Mouse (Mus musculus) forebrain, postnatal 0 days (tissue): Measurements from ENCODE around the gene Adm. TPM values are rescaled to one million over a fixed set of nuclear protein-coding genes. Genes with fewer than 3 reads are reported as not detected.

Experiments used
- ATAC-seq: fragments of 200-750 bp; cut with Nextera tagmentation; 2 replicates; pipeline ENCODE4 v1.8.0; 2017; ENCODE audit warnings: mild to moderate bottlenecking, moderate library complexity
- DNase-seq: peaks from one replicate; pipeline ENCODE4 v3.0.0-alpha.2; 2015
- H3K27ac ChIP-seq: fragments of 300-500 bp; sonication (generic); 2 replicates; pipeline ENCODE4 v1.5.1; 2014; ENCODE audit warnings: low read depth, mild to moderate bottlenecking, antibody characterized with exemption, low read length, moderate library complexity, mixed read lengths
- H3K27me3 ChIP-seq: fragments of 300-500 bp; sonication (generic); 2 replicates; pipeline ENCODE4 v1.6.1; 2014; ENCODE audit warnings: mild to moderate bottlenecking, low read length, mixed read lengths; ENCODE audit not compliant: insufficient read depth
- H3K36me3 ChIP-seq: fragments of 300-500 bp; sonication (generic); 2 replicates; pipeline ENCODE4 v1.6.1; 2014; ENCODE audit warnings: mild to moderate bottlenecking, moderate library complexity; ENCODE audit not compliant: insufficient read depth
- H3K4me1 ChIP-seq: fragments of 300-500 bp; sonication (generic); 2 replicates; pipeline ENCODE4 v1.6.1; 2014; ENCODE audit warnings: antibody characterized with exemption; ENCODE audit not compliant: insufficient read depth
- H3K4me2 ChIP-seq: fragments of 300-500 bp; sonication (generic); 2 replicates; pipeline ENCODE4 v1.6.1; 2014; ENCODE audit warnings: low read depth, mild to moderate bottlenecking, moderate library complexity
- H3K4me3 ChIP-seq: fragments of 300-500 bp; sonication (generic); 2 replicates; pipeline ENCODE4 v1.5.1; 2014; ENCODE audit warnings: low read depth, low read length, mixed read lengths
- H3K9ac ChIP-seq: fragments of 300-500 bp; sonication (generic); 2 replicates; pipeline ENCODE4 v1.6.1; 2014; ENCODE audit warnings: mild to moderate bottlenecking
- H3K9me3 ChIP-seq: fragments of 300-500 bp; sonication (generic); 2 replicates; pipeline ENCODE4 v1.6.1; 2016; ENCODE audit warnings: low read length
- CTCF ChIP-seq: sonication (generic); IDR thresholded peaks from 2 replicates; pipeline ENCODE4 v1.5.1; 2016; ENCODE audit warnings: antibody characterized with exemption, control low read depth, low read depth
- WGBS: fragments of 180-500 bp; shearing (Covaris S2); extraction: QIAGEN DNeasy Blood & Tissue Kit; methylation state at CpG from one replicate; pipeline ENCODE4 v1.1.7; 2014; 5-methylcytosine and 5-hydroxymethylcytosine counted together
- polyA plus RNA-seq: library from polyadenylated mRNA; unstranded; fragments of >200 nt; fragmentation: Nextera tagmentation; extraction: Ambion mirVana; gene quantifications from 2 replicates; pipeline ENCODE4 v1.2.1, GENCODE M21; 2015
- total RNA-seq: library from RNA; depleted of rRNA; stranded (reverse); fragments of >200 nt; gene quantifications from 2 replicates; pipeline ENCODE4 v1.2.3, GENCODE M21; 2014

Gene Adm
- total and polyA plus RNA-seq, 2 experiments from 2014 or later, result 2.0 to 2.1 TPM

DNA sequence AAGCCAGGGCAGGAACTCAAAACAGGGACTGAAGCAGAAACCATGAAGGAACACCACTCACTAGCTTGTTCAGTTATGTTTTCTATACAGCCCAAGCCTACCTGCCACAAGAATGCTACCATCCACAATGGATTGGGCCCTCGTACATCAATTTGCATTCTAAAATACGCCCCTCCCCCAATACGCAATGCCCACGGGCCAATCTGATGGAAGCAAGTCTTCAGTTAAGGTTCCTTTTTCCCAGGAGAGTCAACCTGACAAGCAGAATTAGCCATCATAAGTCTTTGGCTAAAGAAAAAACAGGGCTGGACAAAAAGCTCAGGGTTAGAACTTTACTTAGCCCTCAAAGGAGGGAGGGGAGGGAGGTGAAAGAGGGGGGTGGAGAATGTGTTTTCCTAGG is 22.0 kb upstream of the Adm start:
- DNase-seq, result no peak
- H3K4me1 ChIP-seq, result no peaks in the 10 kb centered on the region
- H3K9ac ChIP-seq, result no peak overlapping the region
- no peak for TF ChIP-seq CTCF
- no peak overlapping the region for H3K4me2 ChIP-seq
- ATAC-seq, result no peak
- H3K9me3 ChIP-seq, result no peaks in the 10 kb centered on the region
- no peak overlapping the region for H3K27ac ChIP-seq
- no peak overlapping the region for H3K4me3 ChIP-seq
- H3K27me3 ChIP-seq, result no peaks in the 10 kb centered on the region
- 78% methylated on average over 4 of the region's 4 CpGs for WGBS
- H3K36me3 ChIP-seq, result no peaks in the 10 kb centered on the region

DNA sequence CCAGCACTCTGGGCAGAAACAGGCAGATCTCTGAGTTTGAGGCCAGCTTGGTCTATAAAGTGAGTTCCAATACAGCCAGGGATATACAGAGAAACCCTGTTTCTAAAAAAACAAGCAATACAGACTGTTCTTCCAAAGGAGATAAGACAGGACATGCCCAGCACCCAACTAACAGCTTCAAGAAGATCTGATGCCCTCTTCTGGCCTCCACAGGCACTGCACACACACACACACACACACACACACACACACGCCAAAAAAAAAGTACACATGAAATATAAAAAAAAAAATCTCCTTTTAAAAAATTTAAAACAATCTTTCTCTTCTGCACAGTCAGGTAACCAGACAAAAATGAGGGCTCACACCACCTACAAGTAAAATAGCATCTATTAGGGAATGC is 20.6 kb upstream of the Adm start:
- ATAC-seq, result no peak
- 100% methylated on average over 1 of the region's 1 CpGs for WGBS
- TF ChIP-seq CTCF, result no peak
- H3K36me3 ChIP-seq, result no peaks in the 10 kb centered on the region
- no peak overlapping the region for H3K4me3 ChIP-seq
- no peaks in the 10 kb centered on the region for H3K27me3 ChIP-seq
- H3K4me2 ChIP-seq, result no peak overlapping the region
- H3K4me1 ChIP-seq, result no peaks in the 10 kb centered on the region
- DNase-seq, result no peak
- no peak overlapping the region for H3K9ac ChIP-seq
- no peaks in the 10 kb centered on the region for H3K9me3 ChIP-seq
- no peak overlapping the region for H3K27ac ChIP-seq

DNA sequence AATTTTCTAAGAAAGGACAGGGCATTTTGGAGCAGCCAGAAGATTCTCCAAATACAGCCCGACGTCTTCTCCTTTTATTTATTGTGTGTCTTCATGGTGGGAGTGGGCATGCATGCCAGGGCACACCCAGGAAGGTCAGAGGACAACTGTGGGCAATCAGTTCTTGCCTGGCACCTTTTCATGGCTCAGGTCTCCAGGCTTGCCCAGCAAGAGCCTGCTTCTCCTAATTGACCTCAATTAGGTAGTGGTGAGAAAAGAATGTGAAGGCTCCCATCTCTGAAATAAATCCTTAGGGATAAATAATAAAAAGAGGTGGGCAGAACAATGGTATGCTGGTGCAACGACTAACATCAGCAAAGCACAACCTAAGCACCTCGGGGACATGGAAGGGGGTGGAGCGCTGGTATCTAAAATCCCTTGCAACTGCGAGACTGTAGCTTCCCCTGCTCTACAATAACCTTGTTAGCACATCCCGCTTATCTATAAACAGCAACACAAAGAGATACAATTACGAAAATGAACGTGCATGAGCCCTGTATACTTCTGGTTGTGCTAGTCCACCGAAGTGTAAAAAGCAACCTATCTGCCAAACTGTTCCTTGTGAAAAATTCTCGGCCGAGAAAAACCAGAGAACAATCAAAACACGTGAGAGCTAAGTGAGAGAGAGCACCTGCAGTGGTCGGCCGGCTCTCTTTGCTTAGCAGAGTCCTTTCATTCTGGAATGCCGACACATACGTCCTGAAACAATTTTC is 13.9 kb upstream of the Adm start:
- DNase-seq, result no peak
- Histone ChIP-seq H3K4me3 (peak overlapping the region; percentile 91), H3K27me3 (no peaks in the 10 kb centered on the region), H3K9me3 (no peaks in the 10 kb centered on the region), H3K27ac (peak overlapping the region; percentile 95), H3K36me3 (no peaks in the 10 kb centered on the region), H3K4me1 (peaks cover 10% of the 10 kb centered on the region; the same call in 1 of the 2 replicates), H3K9ac (peak overlapping the region; percentile 98), H3K4me2 (peak overlapping the region; percentile 90)
- ATAC-seq, result peak; percentile 15
- no peak for TF ChIP-seq CTCF
- 3% methylated on average over 17 of the region's 17 CpGs for WGBS

DNA sequence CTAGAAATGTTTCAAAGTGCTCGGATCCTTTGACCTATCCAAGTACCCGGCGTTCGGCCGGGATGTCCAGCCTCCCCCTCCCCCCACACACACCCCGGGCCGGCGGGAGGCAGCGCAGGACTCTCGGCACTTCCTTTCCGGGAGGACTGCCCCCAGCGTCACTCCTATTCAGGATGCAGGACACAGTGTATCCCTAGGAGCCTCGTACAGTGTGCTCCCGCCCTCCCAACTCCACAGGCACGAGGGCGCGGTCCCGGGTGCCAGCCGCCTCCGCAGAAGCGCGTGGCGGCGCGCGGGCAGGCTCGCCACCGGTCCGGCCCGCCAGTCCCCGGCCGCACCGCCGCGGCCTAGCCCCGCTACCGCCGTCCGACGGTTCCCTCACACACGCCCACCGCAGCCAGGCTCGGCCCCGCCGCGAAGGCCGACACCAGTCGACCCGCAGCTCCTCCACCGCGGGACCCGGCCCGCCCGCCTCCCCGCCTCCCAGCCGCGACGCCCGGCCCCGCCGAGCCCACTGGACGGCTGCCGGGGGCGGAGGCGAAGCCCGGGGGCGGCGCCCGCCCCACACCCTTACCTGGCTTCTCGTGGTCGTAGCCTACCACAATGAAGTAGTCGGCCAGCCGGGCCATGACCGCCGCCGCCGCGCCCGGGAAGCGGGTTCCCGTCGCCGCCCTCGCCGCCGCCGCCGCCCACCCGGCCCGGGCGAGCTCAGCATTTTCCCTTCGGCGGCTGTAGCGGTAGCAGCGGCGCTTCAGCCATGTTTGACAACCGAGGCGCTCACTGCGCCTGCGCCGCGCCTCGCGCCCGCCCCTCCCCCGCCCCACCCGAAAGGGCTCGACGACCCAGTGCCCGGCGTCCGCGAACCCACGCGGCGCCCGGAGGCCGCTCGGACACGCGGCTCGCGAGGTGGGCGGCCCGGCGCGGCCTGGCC is 13.1 kb upstream of the Adm start, which contains the start of gene Sbf2:
Sbf2 (minus strand) TSS at position 790 of the 931 bp plus-strand sequence.
- Histone ChIP-seq H3K9ac (peak within 1 kb of the TSS; percentile 98), H3K27me3 (no peaks in the 10 kb centered on the region), H3K4me3 (peak within 1 kb of the TSS; percentile 91), H3K9me3 (no peaks in the 10 kb centered on the region), H3K4me1 (peaks cover 10% of the 10 kb centered on the region; the same call in 1 of the 2 replicates), H3K27ac (peak within 1 kb of the TSS; percentile 95), H3K4me2 (peak within 1 kb of the TSS; percentile 90), H3K36me3 (no peaks in the 10 kb centered on the region)
- peak; percentile 89 for ATAC-seq
- 0 out of 2 replicates have a peak, but pooled peaks have one; percentile 10 for TF ChIP-seq CTCF
- DNase-seq, result peak; percentile 90
- 3% methylated on average over 115 of the region's 127 CpGs for WGBS

DNA sequence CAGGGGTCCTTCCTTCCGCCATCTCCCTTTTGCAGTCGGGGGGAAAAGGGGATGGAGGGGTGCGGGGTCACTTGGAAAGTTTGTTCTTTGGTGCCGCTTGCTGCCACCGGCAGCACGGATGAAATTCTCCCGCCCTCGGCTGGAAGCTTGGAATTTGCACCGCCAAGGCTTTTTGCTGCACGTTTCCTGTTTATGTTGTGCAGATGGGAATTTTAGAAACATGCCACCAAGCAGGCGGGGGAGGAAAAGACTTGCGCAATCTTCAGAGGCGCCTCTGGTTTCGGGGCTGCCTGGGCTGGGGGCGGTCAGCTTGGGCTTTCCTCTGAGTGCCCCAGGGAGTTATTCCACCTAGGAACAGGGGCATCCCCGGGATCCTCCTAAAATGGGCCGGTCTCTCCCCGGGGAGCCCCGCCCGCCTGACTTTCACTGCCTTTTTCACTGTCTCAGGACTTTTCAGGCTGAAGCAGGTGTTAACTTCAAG is 12.3 kb upstream of the Adm start:
- DNase-seq (peak; percentile 72), ATAC-seq (peak; percentile 30)
- Histone ChIP-seq H3K9me3 (no peaks in the 10 kb centered on the region), H3K4me1 (peaks cover 10% of the 10 kb centered on the region; the same call in 1 of the 2 replicates), H3K4me2 (peak overlapping the region; percentile 90), H3K9ac (peak overlapping the region; percentile 98), H3K27ac (peak overlapping the region; percentile 95), H3K27me3 (no peaks in the 10 kb centered on the region), H3K36me3 (no peaks in the 10 kb centered on the region), H3K4me3 (peak overlapping the region; percentile 91)
- 1% methylated on average over 20 of the region's 20 CpGs for whole genome bisulfite sequencing
- TF ChIP-seq CTCF, result no peak

DNA sequence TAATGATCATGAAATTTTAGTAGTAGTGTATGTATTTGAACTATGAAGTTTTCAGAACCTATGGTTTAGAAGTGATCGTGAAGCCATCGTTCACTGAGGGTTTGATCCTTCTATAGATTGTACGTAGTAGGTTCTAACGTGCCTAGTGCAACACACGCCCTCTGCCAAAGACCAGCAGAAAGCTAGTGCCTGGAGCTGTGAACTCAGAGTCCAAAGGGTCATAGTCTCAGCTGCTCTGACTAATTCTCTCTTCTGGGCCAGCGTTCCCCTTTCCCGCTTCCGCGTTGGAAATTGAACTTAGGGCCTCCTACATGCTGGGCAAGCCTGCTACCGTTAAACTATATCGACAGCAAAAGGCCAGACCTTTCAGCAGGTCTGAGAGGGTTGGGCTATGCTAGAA is 11.7 kb upstream of the Adm start:
- no peaks in the 10 kb centered on the region for H3K27me3 ChIP-seq
- 23% methylated on average over 11 of the region's 11 CpGs for WGBS
- TF ChIP-seq CTCF, result no peak
- peak overlapping the region; percentile 91; the same call in 1 of the 2 replicates for H3K4me3 ChIP-seq
- no peaks in the 10 kb centered on the region for H3K9me3 ChIP-seq
- no peak overlapping the region for H3K9ac ChIP-seq
- H3K27ac ChIP-seq, result no peak overlapping the region
- ATAC-seq (no peak), DNase-seq (no peak)
- peaks cover 10% of the 10 kb centered on the region; the same call in 1 of the 2 replicates for H3K4me1 ChIP-seq
- no peaks in the 10 kb centered on the region for H3K36me3 ChIP-seq
- peak overlapping the region; percentile 90; the same call in 1 of the 2 replicates for H3K4me2 ChIP-seq
